Mouse (Mus musculus) bone marrow macrophage, adult 2 months (primary cell): ENCODE measurements at regions not wholly inside any gene's neighbourhood (a gene's known extent, or its start where the extent isn't known, plus 50 kb on each side); places are given as distances from the start of the nearest gene placed in this dataset.
"Not testable (repeated sequence)": the region's sequence is repeated elsewhere in the genome, so short reads cannot be mapped to it uniquely, and the experiment has no call there.

ENCODE experiments used
- CTCF ChIP-seq: IDR thresholded peaks from 2 replicates; pipeline ENCODE4 v1.5.1; 2012; ENCODE audit warnings: low read depth, mild to moderate bottlenecking, low read length, moderate library complexity
- POLR2A ChIP-seq: IDR thresholded peaks from 2 replicates; pipeline ENCODE4 v1.6.1; 2012; ENCODE audit warnings: mild to moderate bottlenecking, low read depth, low read length, borderline replicate concordance

DNA sequence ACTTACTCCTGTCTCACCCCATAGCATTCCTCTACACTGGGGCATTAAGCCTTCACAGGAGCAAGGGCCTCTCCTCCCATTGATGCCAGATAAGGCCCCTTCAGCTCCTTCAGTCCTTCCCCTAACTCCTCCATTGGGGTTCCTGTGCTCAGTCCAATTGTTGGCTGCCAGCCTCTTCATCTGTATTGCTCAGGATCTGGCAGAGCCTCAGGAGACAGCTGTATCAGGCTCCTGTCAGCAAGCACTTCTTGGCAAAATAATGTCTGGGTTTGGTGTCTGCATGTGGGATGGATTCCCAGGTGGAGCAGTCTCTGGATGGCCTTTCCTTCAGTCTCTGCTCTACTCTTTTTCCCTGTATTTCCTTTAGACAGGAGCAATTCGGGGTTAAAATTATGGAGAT, 278.2 kb upstream of the Ercc4 start:
- TF ChIP-seq POLR2A, CTCF: not testable (repeated sequence)
